Comparison of ENCODE assay signal across 12 mouse cellular contexts in genomic region chr5:136540055-136540838, GRCm38 (mm10). TPM values are rescaled to one million over a fixed set of nuclear protein-coding genes. Genes with fewer than 3 reads are reported as not detected.
A peak's percentile ranks its signal among the peaks of the same experiment; 100 is the strongest.
DNase-seq lines count a peak whose midpoint lies in the region; ATAC-seq and TF ChIP-seq lines count a peak whose summit lies in the region.
"Had no signal": no experiment of that assay in that cellular context is flagged by ENCODE, and none has a peak within 500 bp of the region (broad histone marks: within the 10 kb centered on the region; RNA-seq: fewer than 3 reads in every experiment).

No protein-coding gene starts in this region.

- no peaks in the 10 kb centered on the region for H3K27me3 ChIP-seq in hindbrain, postnatal 0 days (ENCODE audit: insufficient read depth, low read length)
- no peaks in the 10 kb centered on the region for H3K27me3 ChIP-seq in hindbrain, embryonic 13.5 days
- no peaks in the 10 kb centered on the region for H3K27me3 ChIP-seq in stomach, postnatal 0 days (ENCODE audit: control insufficient read depth, insufficient read depth, low read length)
- H3K27me3 ChIP-seq: limb, embryonic 12.5 days; midbrain, embryonic 13.5 days had no signal

- intact Hi-C loops in heart, postnatal 10 days (cut with DNase I) = no loop called here

- ATAC-seq in hindbrain, postnatal 0 days = no peak
- ATAC-seq in hindbrain, embryonic 13.5 days (ENCODE audit: low FRiP score) = no peak
- no peak for ATAC-seq in stomach, postnatal 0 days (ENCODE audit: low FRiP score, low TSS enrichment)
- ATAC-seq: forebrain, embryonic 14.5 days; midbrain, embryonic 13.5 days had no signal

- no peak for DNase-seq in hindbrain, postnatal 0 days (ENCODE audit: low spot score)
- DNase-seq in ovary, postnatal 36 days (ENCODE audit: low spot score) = peak; percentile 32
- DNase-seq in ovary, postnatal 10 days (ENCODE audit: low spot score) = no peak
- peak; percentile 27 to 34 for DNase-seq in heart, postnatal 10 days
- no peak for DNase-seq in stomach, postnatal 0 days (ENCODE audit: low spot score)
- no peak for DNase-seq in adrenal gland, postnatal 25 days
- DNase-seq: embryo, embryonic 11 days had no signal

- 0 out of 2 replicates have a peak overlapping the region, but pooled peaks have one; percentile 9 for H3K9ac ChIP-seq in hindbrain, postnatal 0 days (replicated peaks; ENCODE audit: low read length)
- H3K9ac ChIP-seq in hindbrain, embryonic 13.5 days = no peak overlapping the region
- no peak overlapping the region for H3K9ac ChIP-seq in stomach, postnatal 0 days (ENCODE audit: low read length)
- H3K9ac ChIP-seq: limb, embryonic 12.5 days; midbrain, embryonic 13.5 days had no signal

- H3K4me2 ChIP-seq in hindbrain, postnatal 0 days (ENCODE audit: low read depth, low read length) = no peak overlapping the region
- no peak overlapping the region for H3K4me2 ChIP-seq in hindbrain, embryonic 13.5 days
- no peak overlapping the region for H3K4me2 ChIP-seq in stomach, postnatal 0 days (replicated peaks; ENCODE audit: low read depth)
- H3K4me2 ChIP-seq: limb, embryonic 12.5 days; midbrain, embryonic 13.5 days had no signal

- WGBS in hindbrain, postnatal 0 days = 86% methylated on average over 5 of the region's 5 CpGs
- WGBS in hindbrain, embryonic 13.5 days = 94% methylated on average over 5 of the region's 5 CpGs
- WGBS in stomach, postnatal 0 days = 60% methylated on average over 5 of the region's 5 CpGs

- H3K9me3 ChIP-seq in hindbrain, postnatal 0 days (ENCODE audit: low read length) = no peaks in the 10 kb centered on the region
- H3K9me3 ChIP-seq in hindbrain, embryonic 13.5 days = no peaks in the 10 kb centered on the region
- no peaks in the 10 kb centered on the region for H3K9me3 ChIP-seq in stomach, postnatal 0 days (ENCODE audit: control insufficient read depth, low read length)
- H3K9me3 ChIP-seq: limb, embryonic 12.5 days; midbrain, embryonic 13.5 days had no signal

- H3K36me3 ChIP-seq in hindbrain, postnatal 0 days (ENCODE audit: insufficient read depth, low read length) = no peaks in the 10 kb centered on the region
- no peaks in the 10 kb centered on the region for H3K36me3 ChIP-seq in hindbrain, embryonic 13.5 days
- H3K36me3 ChIP-seq in stomach, postnatal 0 days (ENCODE audit: control insufficient read depth, insufficient read depth, low read length) = no peaks in the 10 kb centered on the region
- H3K36me3 ChIP-seq: limb, embryonic 12.5 days; midbrain, embryonic 13.5 days had no signal

- H3K4me1 ChIP-seq in hindbrain, postnatal 0 days (ENCODE audit: insufficient read depth, low read length) = peaks cover 6% of the 10 kb centered on the region; the same call in 1 of the 2 replicates
- peaks cover 24% of the 10 kb centered on the region for H3K4me1 ChIP-seq in hindbrain, embryonic 13.5 days (replicated peaks)
- no peaks in the 10 kb centered on the region; the same call in 1 of the 2 replicates for H3K4me1 ChIP-seq in stomach, postnatal 0 days (replicated peaks; ENCODE audit: control insufficient read depth, insufficient read depth)

- H3K4me3 ChIP-seq in hindbrain, postnatal 0 days (ENCODE audit: low read length) = no peak overlapping the region
- no peak overlapping the region for H3K4me3 ChIP-seq in hindbrain, embryonic 13.5 days
- H3K4me3 ChIP-seq in stomach, postnatal 0 days (ENCODE audit: low read depth, low read length) = no peak overlapping the region
- H3K4me3 ChIP-seq: left cerebral cortex, adult 2 months; limb, embryonic 12.5 days; midbrain, embryonic 13.5 days had no signal

- H3K27ac ChIP-seq in hindbrain, postnatal 0 days = no peak overlapping the region
- no peak overlapping the region for H3K27ac ChIP-seq in hindbrain, embryonic 13.5 days
- H3K27ac ChIP-seq in stomach, postnatal 0 days (replicated peaks) = peak overlapping the region; percentile 18; the same call in 1 of the 2 replicates
- H3K27ac ChIP-seq: left cerebral cortex, adult 2 months; limb, embryonic 12.5 days; midbrain, embryonic 13.5 days had no signal

- TF ChIP-seq EP300 in stomach, postnatal 0 days (optimal IDR thresholded peaks at IDR 0.05) = no peak

- TF ChIP-seq CTCF in hindbrain, postnatal 0 days (IDR thresholded peaks at IDR 0.05; ENCODE audit: low read depth) = no peak
- no peak for TF ChIP-seq CTCF in stomach, postnatal 0 days (IDR thresholded peaks at IDR 0.05; ENCODE audit: low read depth)

RNA-seq across cellular contexts. Expression of gene Cux1, which starts 27.0 kb away (rescaled TPM):
- 132 and 137 TPM in 2 replicates for total RNA-seq in hindbrain, postnatal 0 days (2014; rRNA removed)
- polyA plus RNA-seq in hindbrain, postnatal 0 days (2015; fragmentation: Nextera tagmentation; extraction: Ambion mirVana) = 81.1 and 86.3 TPM in 2 replicates
- polyA plus RNA-seq in hindbrain, embryonic 13.5 days (2015; fragmentation: Nextera tagmentation; extraction: Ambion mirVana) = 104 and 106 TPM in 2 replicates
- total RNA-seq in heart, postnatal 10 days (2021) = 100 to 1,000 TPM; 113 to 119 TPM
- 33.7 and 36.3 TPM in 2 replicates for polyA plus RNA-seq in stomach, postnatal 0 days (2015; fragmentation: Nextera tagmentation; extraction: Ambion mirVana)
- total RNA-seq in adrenal gland, postnatal 25 days (2021) = 109 and 110 TPM in 2 replicates

Comparison
In these comparisons a context has a peak if more than half of its experiments do, and no peak if none do; other contexts are left out.
1. DNase-seq: peak in ovary, postnatal 36 days (single experiment) and heart, postnatal 10 days (2 of 2); none in hindbrain, postnatal 0 days (single experiment), ovary, postnatal 10 days (single experiment), stomach, postnatal 0 days (single experiment) and adrenal gland, postnatal 25 days (single experiment).